Mouse (Mus musculus) lung, postnatal 10 days (tissue): Measurements from ENCODE around the gene Pik3c2g.
A peak's percentile ranks its signal among the peaks of the same experiment; 100 is the strongest.

Source experiments
- DNase-seq: peaks from one replicate; pipeline ENCODE4 v3.0.0; 2021

The Pik3c2g gene

GRCm38 (mm10) chr6:139586892-139587291 is at the start of gene Pik3c2g:
Pik3c2g (plus strand) TSS chr6:139587221.
- DNase-seq = peak; percentile 4

GRCm38 (mm10) chr6:139538469-139538868 is 48.6 kb upstream of the Pik3c2g start:
- no peak for DNase-seq

GRCm38 (mm10) chr6:139555537-139556179 is 31.4 kb upstream of the Pik3c2g start:
- DNase-seq = no peak

- DNase-seq = no peak
Measured at GRCm38 (mm10) chr6:139569211-139569610, 17.8 kb upstream of the Pik3c2g start.

GRCm38 (mm10) chr6:139575854-139576253 is 11.2 kb upstream of the Pik3c2g start:
- DNase-seq = no peak

- DNase-seq = peak; percentile 24
Measured at GRCm38 (mm10) chr6:139576261-139577014, 10.6 kb upstream of the Pik3c2g start.

GRCm38 (mm10) chr6:139577026-139577861 is 9.8 kb upstream of the Pik3c2g start:
- DNase-seq = peak; percentile 10

GRCm38 (mm10) chr6:139587478-139587877 is 457 bp downstream of the Pik3c2g start:
- no peak for DNase-seq

GRCm38 (mm10) chr6:139588409-139588808 is 1.4 kb downstream of the Pik3c2g start:
- no peak for DNase-seq

GRCm38 (mm10) chr6:139589291-139589690 is 2.3 kb downstream of the Pik3c2g start:
- peak; percentile 71 for DNase-seq

- DNase-seq = no peak
Measured at GRCm38 (mm10) chr6:139589854-139590253, 2.8 kb downstream of the Pik3c2g start.

- DNase-seq = no peak
Measured at GRCm38 (mm10) chr6:139592081-139592480, 5.1 kb downstream of the Pik3c2g start.

- DNase-seq = no peak
Measured at GRCm38 (mm10) chr6:139596433-139596832, 9.4 kb downstream of the Pik3c2g start.

GRCm38 (mm10) chr6:139599216-139599615 is 12.2 kb downstream of the Pik3c2g start:
- DNase-seq = no peak

- DNase-seq = no peak
Measured at GRCm38 (mm10) chr6:139618774-139619173, 31.8 kb downstream of the Pik3c2g start.

GRCm38 (mm10) chr6:139624756-139625155 is 37.7 kb downstream of the Pik3c2g start:
- peak; percentile 64 for DNase-seq

GRCm38 (mm10) chr6:139634561-139634960 is 47.5 kb downstream of the Pik3c2g start:
- DNase-seq = no peak

- DNase-seq = peak; percentile 42
Measured at GRCm38 (mm10) chr6:139655399-139655798, 68.4 kb downstream of the Pik3c2g start.

- peak; percentile 22 for DNase-seq
Measured at GRCm38 (mm10) chr6:139662462-139662861, 75.4 kb downstream of the Pik3c2g start.

- DNase-seq = no peak
Measured at GRCm38 (mm10) chr6:139718416-139718984, 131.5 kb downstream of the Pik3c2g start.

GRCm38 (mm10) chr6:139719639-139720221 is 132.7 kb downstream of the Pik3c2g start:
- DNase-seq = no peak
